19 mouse cellular contexts compared by ENCODE assay signal in genomic region chr15:81813986-81814705, GRCm38 (mm10). TPM values are rescaled to one million over a fixed set of nuclear protein-coding genes. Genes with fewer than 3 reads are reported as not detected.
DNase-seq lines count a peak whose midpoint lies in the region; ATAC-seq lines count a peak whose summit lies in the region.
"Had no signal": no experiment of that assay in that cellular context is flagged by ENCODE, and none has a peak within 500 bp of the region (broad histone marks: within the 10 kb centered on the region; RNA-seq: fewer than 3 reads in every experiment).

No protein-coding gene starts in this region.

- H3K4me2 ChIP-seq in intestine, embryonic 16.5 days (ENCODE audit: low read depth, low read length) = no peak overlapping the region
- H3K4me2 ChIP-seq in intestine, embryonic 15.5 days (replicated peaks) = no peak overlapping the region
- no peak overlapping the region for H3K4me2 ChIP-seq in lung, embryonic 15.5 days
- no peak overlapping the region for H3K4me2 ChIP-seq in embryonic facial prominence, embryonic 15.5 days (replicated peaks)
- H3K4me2 ChIP-seq: forebrain, embryonic 15.5 days; liver, embryonic 11.5 days; neural tube, embryonic 13.5 days had no signal

- H3K4me3 ChIP-seq in intestine, embryonic 16.5 days (ENCODE audit: low read length) = no peak overlapping the region
- no peak overlapping the region for H3K4me3 ChIP-seq in intestine, embryonic 15.5 days (replicated peaks)
- no peak overlapping the region for H3K4me3 ChIP-seq in lung, embryonic 15.5 days
- no peak overlapping the region for H3K4me3 ChIP-seq in embryonic facial prominence, embryonic 15.5 days (replicated peaks)
- H3K4me3 ChIP-seq: forebrain, embryonic 15.5 days; hindbrain, embryonic 10.5 days; neural tube, embryonic 13.5 days had no signal

- DNase-seq in lung, postnatal 4 days = no peak
- DNase-seq in MN1 (ENCODE audit: low spot score) = peak; percentile 70
- no peak for DNase-seq in heart, postnatal 25 days (ENCODE audit: low spot score)
- DNase-seq: cerebellum, adult 8-10 months; embryo, embryonic 11 days; lung, adult 2 months; thymus, postnatal 14 days had no signal

- WGBS in intestine, embryonic 16.5 days = 80% methylated on average over 5 of the region's 5 CpGs
- WGBS in intestine, embryonic 15.5 days = 78% methylated on average over 5 of the region's 5 CpGs
- 78% methylated on average over 5 of the region's 5 CpGs for WGBS in lung, embryonic 15.5 days
- WGBS in embryonic facial prominence, embryonic 15.5 days = 61% methylated on average over 5 of the region's 5 CpGs

- H3K9ac ChIP-seq in intestine, embryonic 16.5 days (ENCODE audit: low read depth, low read length) = no peak overlapping the region
- no peak overlapping the region for H3K9ac ChIP-seq in intestine, embryonic 15.5 days
- 0 out of 2 replicates have a peak overlapping the region, but pooled peaks have one; percentile 5 for H3K9ac ChIP-seq in lung, embryonic 15.5 days
- H3K9ac ChIP-seq in embryonic facial prominence, embryonic 15.5 days = no peak overlapping the region
- H3K9ac ChIP-seq: forebrain, embryonic 15.5 days; neural tube, embryonic 13.5 days had no signal

- H3K4me1 ChIP-seq in intestine, embryonic 16.5 days (ENCODE audit: control insufficient read depth, insufficient read depth, low read length) = peaks cover 18% of the 10 kb centered on the region
- H3K4me1 ChIP-seq in intestine, embryonic 15.5 days (replicated peaks) = peaks cover 16% of the 10 kb centered on the region
- H3K4me1 ChIP-seq in lung, embryonic 15.5 days = peaks cover 26% of the 10 kb centered on the region
- H3K4me1 ChIP-seq in embryonic facial prominence, embryonic 15.5 days = peaks cover 38% of the 10 kb centered on the region

- no peaks in the 10 kb centered on the region for H3K27me3 ChIP-seq in intestine, embryonic 16.5 days (replicated peaks; ENCODE audit: control insufficient read depth, insufficient read depth, low read length)
- no peaks in the 10 kb centered on the region for H3K27me3 ChIP-seq in intestine, embryonic 15.5 days (replicated peaks)
- no peaks in the 10 kb centered on the region for H3K27me3 ChIP-seq in lung, embryonic 15.5 days
- no peaks in the 10 kb centered on the region for H3K27me3 ChIP-seq in embryonic facial prominence, embryonic 15.5 days
- H3K27me3 ChIP-seq: forebrain, embryonic 15.5 days; neural tube, embryonic 13.5 days had no signal

- 0 out of 2 replicates have a peak overlapping the region, but pooled peaks have one; percentile 14 for H3K27ac ChIP-seq in intestine, embryonic 16.5 days (ENCODE audit: low read length)
- H3K27ac ChIP-seq in intestine, embryonic 15.5 days = no peak overlapping the region
- H3K27ac ChIP-seq in lung, embryonic 15.5 days = no peak overlapping the region
- H3K27ac ChIP-seq in embryonic facial prominence, embryonic 15.5 days (replicated peaks) = 0 out of 2 replicates have a peak overlapping the region, but pooled peaks have one; percentile 11
- H3K27ac ChIP-seq: forebrain, embryonic 15.5 days; hindbrain, embryonic 10.5 days; macrophage; neural tube, embryonic 13.5 days; stomach, postnatal 0 days had no signal

- intact Hi-C loops in heart, postnatal 25 days (cut with DNase I) = loop anchor here (5.0 kb wide), 1 partner anchor 43 kb away; the partner anchor contains the start of gene Tob2

- peaks cover 10% of the 10 kb centered on the region for H3K36me3 ChIP-seq in intestine, embryonic 16.5 days (ENCODE audit: control insufficient read depth, insufficient read depth, low read length)
- peaks cover 14% of the 10 kb centered on the region for H3K36me3 ChIP-seq in intestine, embryonic 15.5 days
- peaks cover 32% of the 10 kb centered on the region for H3K36me3 ChIP-seq in lung, embryonic 15.5 days
- peaks cover 40% of the 10 kb centered on the region for H3K36me3 ChIP-seq in embryonic facial prominence, embryonic 15.5 days

- no peaks in the 10 kb centered on the region for H3K9me3 ChIP-seq in intestine, embryonic 16.5 days (ENCODE audit: control insufficient read depth, low read length)
- no peaks in the 10 kb centered on the region for H3K9me3 ChIP-seq in intestine, embryonic 15.5 days
- H3K9me3 ChIP-seq in lung, embryonic 15.5 days = no peaks in the 10 kb centered on the region
- H3K9me3 ChIP-seq in embryonic facial prominence, embryonic 15.5 days (replicated peaks) = no peaks in the 10 kb centered on the region
- H3K9me3 ChIP-seq: forebrain, embryonic 15.5 days; G1E; hindbrain, embryonic 10.5 days; neural tube, embryonic 13.5 days had no signal

- no peak for ATAC-seq in intestine, embryonic 16.5 days
- no peak for ATAC-seq in intestine, embryonic 15.5 days
- ATAC-seq in lung, embryonic 15.5 days (ENCODE audit: borderline replicate concordance, extremely low read depth, low FRiP score, low TSS enrichment) = no peak
- ATAC-seq in embryonic facial prominence, embryonic 15.5 days (ENCODE audit: insufficient number of reproducible peaks, low FRiP score, low TSS enrichment, low read depth) = no peak
- ATAC-seq: forebrain, embryonic 15.5 days; inflammation-experienced regulatory T-cells, adult 6 months had no signal

RNA-seq across cellular contexts. Expression of gene Tef, which starts 11.9 kb away (rescaled TPM):
- polyA plus RNA-seq in intestine, embryonic 16.5 days (2015; fragmentation: Nextera tagmentation; extraction: Ambion mirVana) = 12.5 and 14.5 TPM in 2 replicates
- 15.9 and 17.7 TPM in 2 replicates for polyA plus RNA-seq in intestine, embryonic 15.5 days (2015; fragmentation: Nextera tagmentation; extraction: Ambion mirVana)
- 27.4 and 31.4 TPM in 2 replicates for polyA plus RNA-seq in lung, embryonic 15.5 days (2015; fragmentation: Nextera tagmentation; extraction: Ambion mirVana)
- 31.1 and 32.3 TPM in 2 replicates for polyA plus RNA-seq in embryonic facial prominence, embryonic 15.5 days (2015; fragmentation: Nextera tagmentation; extraction: Ambion mirVana)
- 100 to 1,000 TPM in 1 of 2 experiments, 10 to 100 TPM in 1; 64.1 to 135 TPM for total RNA-seq in heart, postnatal 25 days (2021)

RNA-seq across cellular contexts. Expression of gene Tob2, which starts 44.5 kb away (rescaled TPM):
- 25.3 and 28.6 TPM in 2 replicates for polyA plus RNA-seq in intestine, embryonic 16.5 days (2015; fragmentation: Nextera tagmentation; extraction: Ambion mirVana)
- polyA plus RNA-seq in intestine, embryonic 15.5 days (2015; fragmentation: Nextera tagmentation; extraction: Ambion mirVana) = 25.9 and 26.0 TPM in 2 replicates
- 27.0 and 29.1 TPM in 2 replicates for polyA plus RNA-seq in lung, embryonic 15.5 days (2015; fragmentation: Nextera tagmentation; extraction: Ambion mirVana)
- polyA plus RNA-seq in embryonic facial prominence, embryonic 15.5 days (2015; fragmentation: Nextera tagmentation; extraction: Ambion mirVana) = 31.4 and 33.8 TPM in 2 replicates
- total RNA-seq in heart, postnatal 25 days (2021) = 10 to 100 TPM; 66.9 to 95.5 TPM

RNA-seq across cellular contexts. Expression of gene Phf5a, which starts 57.6 kb away (rescaled TPM):
- polyA plus RNA-seq in intestine, embryonic 16.5 days (2015; fragmentation: Nextera tagmentation; extraction: Ambion mirVana) = 119 and 122 TPM in 2 replicates
- polyA plus RNA-seq in intestine, embryonic 15.5 days (2015; fragmentation: Nextera tagmentation; extraction: Ambion mirVana) = 120 and 152 TPM in 2 replicates
- 172 and 183 TPM in 2 replicates for polyA plus RNA-seq in lung, embryonic 15.5 days (2015; fragmentation: Nextera tagmentation; extraction: Ambion mirVana)
- 133 and 145 TPM in 2 replicates for polyA plus RNA-seq in embryonic facial prominence, embryonic 15.5 days (2015; fragmentation: Nextera tagmentation; extraction: Ambion mirVana)
- total RNA-seq in heart, postnatal 25 days (2021) = 10 to 100 TPM; 29.7 to 38.0 TPM

RNA-seq across cellular contexts. Expression of gene Aco2, which starts 58.0 kb away (rescaled TPM):
- 288 and 307 TPM in 2 replicates for polyA plus RNA-seq in intestine, embryonic 16.5 days (2015; fragmentation: Nextera tagmentation; extraction: Ambion mirVana)
- polyA plus RNA-seq in intestine, embryonic 15.5 days (2015; fragmentation: Nextera tagmentation; extraction: Ambion mirVana) = 227 and 239 TPM in 2 replicates
- 164 and 173 TPM in 2 replicates for polyA plus RNA-seq in lung, embryonic 15.5 days (2015; fragmentation: Nextera tagmentation; extraction: Ambion mirVana)
- 156 and 164 TPM in 2 replicates for polyA plus RNA-seq in embryonic facial prominence, embryonic 15.5 days (2015; fragmentation: Nextera tagmentation; extraction: Ambion mirVana)
- total RNA-seq in heart, postnatal 25 days (2021) = 1,000 to 10,000 TPM; 2,060 to 2,092 TPM

Comparison
In these comparisons a context has a peak if more than half of its experiments do, and no peak if none do; other contexts are left out.
1. H3K27ac ChIP-seq: peak in intestine, embryonic 16.5 days (single experiment) and embryonic facial prominence, embryonic 15.5 days (single experiment); none in intestine, embryonic 15.5 days (single experiment) and lung, embryonic 15.5 days (single experiment).